In the genomic region with DNA sequence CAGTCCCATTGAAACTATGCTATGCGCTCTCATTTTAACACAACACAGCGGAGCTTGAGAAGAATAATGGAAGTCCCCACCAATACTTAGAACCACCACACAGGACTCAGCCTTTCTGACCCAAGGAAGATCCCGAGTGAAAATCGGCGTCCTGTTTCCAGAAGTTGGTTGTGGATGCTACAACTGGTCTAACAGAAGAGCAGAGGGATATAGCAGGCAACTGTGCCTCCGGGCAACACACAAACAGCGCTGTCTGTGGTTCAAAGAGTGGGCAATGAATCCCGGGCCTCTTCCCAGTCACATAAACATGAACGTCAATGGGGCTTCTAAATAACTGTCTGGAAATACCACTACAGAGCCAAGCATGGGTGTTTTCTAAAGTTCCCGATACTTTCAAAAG, we compare ENCODE assay signal across 7 mouse cellular contexts. TPM values are rescaled to one million over a fixed set of nuclear protein-coding genes. Genes with fewer than 3 reads are reported as not detected.
DNase-seq lines count a peak whose midpoint lies in the region; ATAC-seq lines count a peak whose summit lies in the region.

No protein-coding gene starts in this region.

- H3K4me1 ChIP-seq in forebrain, embryonic 14.5 days (ENCODE audit: control insufficient read depth, insufficient read depth, low read length), result peaks cover 6% of the 10 kb centered on the region; the same call in 1 of the 2 replicates

- ATAC-seq in forebrain, embryonic 14.5 days, result no peak

- H3K4me3 ChIP-seq in forebrain, embryonic 14.5 days (ENCODE audit: low read depth, low read length), result peak overlapping the region; percentile 64

- peak overlapping the region; percentile 67 for H3K9ac ChIP-seq in forebrain, embryonic 14.5 days (ENCODE audit: low read length)

- DNase-seq in 416B (ENCODE audit: low read depth), result peak; percentile 19
- DNase-seq in B cell, adult 2 months, result peak; percentile 7 to 17
- DNase-seq in forebrain, embryonic 14.5 days (ENCODE audit: low spot score), result peak; percentile 16
- DNase-seq in kidney, postnatal 14 days, result peak; percentile 15
- DNase-seq in neural tube, embryonic 10.5 days (ENCODE audit: extremely low spot score, low spot score), result peak; percentile 29
- no peak for DNase-seq in gastrocnemius, adult 18-20 months (ENCODE audit: low spot score)
- DNase-seq in urinary bladder, postnatal 4 days (ENCODE audit: low spot score in 2 of 2), result no peak

- no peak overlapping the region for H3K27ac ChIP-seq in forebrain, embryonic 14.5 days (ENCODE audit: low read depth, low read length)

- H3K9me3 ChIP-seq in forebrain, embryonic 14.5 days (replicated peaks; ENCODE audit: control insufficient read depth, low read length), result no peaks in the 10 kb centered on the region

- 21% methylated on average over 10 of the region's 10 CpGs for WGBS in forebrain, embryonic 14.5 days

- no peaks in the 10 kb centered on the region for H3K36me3 ChIP-seq in forebrain, embryonic 14.5 days (ENCODE audit: control insufficient read depth, insufficient read depth, low read length)

- peak overlapping the region; percentile 100 for H3K4me2 ChIP-seq in forebrain, embryonic 14.5 days (ENCODE audit: low read length)

- 0 out of 2 replicates have a peak, but pooled peaks cover 2% of the 10 kb centered on the region for H3K27me3 ChIP-seq in forebrain, embryonic 14.5 days (replicated peaks; ENCODE audit: control insufficient read depth, insufficient read depth, low read length)

RNA-seq across cellular contexts. Expression of gene Enpp1, which starts 0.9 kb away (rescaled TPM):
- polyA plus RNA-seq in forebrain, embryonic 14.5 days (2014; fragmentation: Nextera tagmentation; extraction: Ambion mirVana), result 1.9 and 2.9 TPM in 2 replicates
- 1 to 10 TPM; 3.1 to 3.2 TPM for total RNA-seq in gastrocnemius, adult 18-20 months (2021)

Comparison
In these comparisons a context has a peak if more than half of its experiments do, and no peak if none do; other contexts are left out.
1. DNase-seq: peak in 416B (single experiment), B cell, adult 2 months (2 of 2), forebrain, embryonic 14.5 days (single experiment), kidney, postnatal 14 days (single experiment) and neural tube, embryonic 10.5 days (single experiment); none in gastrocnemius, adult 18-20 months (single experiment) and urinary bladder, postnatal 4 days (0 of 2).